Mouse (Mus musculus) megakaryocyte, adult 5-6 weeks (primary cell): ENCODE results near the gene Pms2. TPM values are rescaled to one million over a fixed set of nuclear protein-coding genes. Genes with fewer than 3 reads are reported as not detected.

Source experiments
- ATAC-seq: 2 replicates; pipeline ENCODE4 v1.8.0; 2016; ENCODE audit warnings: mild to moderate bottlenecking, inconsistent platforms; ENCODE audit not compliant: poor library complexity, severe bottlenecking
- total RNA-seq, 2 experiments: library from RNA; stranded (forward) in 1 of 2; stranded (reverse) in 1 of 2; fragments of 153-499, 151-499 nt in 1 of 2; fragments of 221-1000, 200-1000 nt in 1 of 2; gene quantifications; 2 replicates each; pipeline versions ENCODE4 v1.2.3 to v1.2.4; 2015 to 2017

The Pms2 gene
- total RNA-seq, 2 experiments from 2014 or later = 10.3 to 35.3 TPM

DNA sequence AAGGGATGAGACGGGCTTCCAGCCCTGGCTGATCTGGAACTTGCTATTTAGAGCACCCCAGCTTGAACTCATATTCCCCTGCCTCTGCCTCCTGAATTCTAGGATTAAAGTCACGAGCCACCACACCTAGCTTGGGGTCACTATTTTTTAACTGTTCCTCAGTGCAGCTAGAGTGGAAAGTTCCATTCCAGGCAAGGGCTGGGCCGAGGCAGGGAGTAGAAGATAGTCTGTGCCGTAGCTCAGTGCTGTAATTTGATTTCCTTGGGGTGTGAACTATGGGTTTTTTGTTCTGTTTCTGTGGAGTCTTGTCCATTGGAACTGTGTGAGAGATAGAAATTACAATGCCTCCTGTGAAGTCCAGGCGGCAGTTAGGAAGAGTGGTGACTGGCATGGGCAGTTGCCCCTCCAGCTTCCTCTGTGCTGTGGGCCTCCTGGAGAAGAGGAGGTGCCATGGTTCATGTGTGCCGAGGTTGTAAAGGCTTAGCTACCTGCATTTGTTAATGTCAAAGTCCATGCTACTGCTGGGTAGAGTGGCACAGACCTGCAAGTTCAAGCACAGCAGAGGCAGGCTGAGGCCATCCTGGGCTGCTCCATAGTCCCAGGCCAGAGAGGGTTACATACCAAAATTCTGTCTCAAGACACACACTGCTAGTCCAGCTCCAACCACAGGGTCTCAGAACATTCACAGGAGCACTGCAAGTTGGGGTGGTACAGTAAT is 22.3 kb downstream of the Pms2 start:
- no peak for ATAC-seq

DNA sequence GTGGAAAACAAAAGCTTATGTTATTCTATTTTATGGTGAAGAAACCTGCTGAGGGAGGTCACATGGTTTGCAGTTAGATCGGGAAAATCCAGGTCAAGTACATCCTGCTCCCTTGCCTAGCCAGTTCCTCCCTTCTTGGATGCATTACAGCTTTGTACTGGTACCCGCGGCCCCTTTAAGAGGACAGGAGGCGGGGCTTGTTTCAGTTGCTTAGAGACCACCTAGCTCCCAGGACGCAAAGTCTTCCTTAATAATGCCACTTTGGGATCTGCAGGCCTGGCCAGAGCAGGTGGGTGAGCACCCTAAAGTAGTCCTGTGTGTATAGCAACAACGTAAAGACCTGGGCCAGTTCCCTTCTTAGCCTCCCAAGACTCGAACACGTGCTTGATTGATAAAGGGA is 23.1 kb downstream of the Pms2 start, which contains the start of gene Rsph10b:
Gene Rsph10b, plus strand, starts transcription at position 205 of the 400 bp plus-strand sequence.
- no peak for ATAC-seq

DNA sequence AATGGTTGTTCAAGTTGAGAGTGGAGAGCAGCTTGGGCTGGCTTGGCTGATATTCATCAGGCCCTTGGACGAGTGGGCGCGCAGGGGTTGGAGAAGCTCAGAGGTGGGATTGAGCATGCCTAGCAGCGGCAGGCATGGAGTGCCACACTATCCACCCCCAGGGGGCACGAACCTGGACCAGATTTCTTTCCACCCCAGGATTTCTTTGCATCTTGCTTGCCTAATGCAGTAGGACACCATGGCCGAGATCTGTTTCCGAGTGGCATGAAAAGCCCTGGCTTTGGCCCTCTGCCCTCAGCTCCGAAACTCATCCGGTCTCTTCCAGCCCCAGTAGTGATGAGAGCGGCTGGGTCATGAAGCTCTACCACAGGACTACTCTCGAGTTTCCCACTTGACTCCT is 23.6 kb downstream of the Pms2 start:
- ATAC-seq = no peak

DNA sequence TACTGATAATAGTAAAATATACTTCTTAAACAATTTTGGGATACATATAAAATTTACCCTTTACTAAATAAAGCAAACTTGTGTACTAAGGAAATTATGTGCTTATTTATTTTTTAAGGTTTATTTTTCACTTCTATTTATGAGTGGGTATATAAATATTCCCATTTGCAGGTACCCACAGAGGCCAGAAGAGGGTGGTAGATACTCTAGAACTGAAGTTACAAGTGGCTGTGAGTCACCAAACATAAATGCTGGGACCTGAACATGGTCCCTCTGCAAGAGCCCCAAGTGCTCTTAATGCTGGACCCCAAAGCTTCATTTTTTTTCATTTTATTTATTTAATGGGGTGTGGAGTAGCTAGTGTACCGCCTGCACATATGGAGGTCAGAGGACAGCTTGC is 24.1 kb downstream of the Pms2 start:
- ATAC-seq = no peak

DNA sequence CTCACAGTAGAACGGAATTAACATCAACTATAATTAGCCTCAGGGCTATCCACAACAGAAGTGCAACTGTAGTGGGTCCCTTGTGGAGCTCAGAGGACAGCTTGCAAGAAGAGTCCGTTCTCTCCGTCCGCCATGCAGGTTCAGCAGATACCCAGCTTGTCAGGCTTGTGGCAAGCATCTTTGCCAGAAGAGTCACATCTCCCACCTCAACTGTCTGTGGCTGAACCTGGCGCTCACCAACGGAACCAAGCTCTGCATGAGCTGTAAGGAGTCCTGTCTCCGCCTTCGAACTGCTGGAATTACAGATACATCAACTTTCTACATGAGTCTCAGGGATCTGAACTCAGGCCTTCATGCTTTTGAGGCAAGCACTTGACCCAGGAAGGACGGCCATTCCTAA is 26.4 kb downstream of the Pms2 start:
- no peak for ATAC-seq

DNA sequence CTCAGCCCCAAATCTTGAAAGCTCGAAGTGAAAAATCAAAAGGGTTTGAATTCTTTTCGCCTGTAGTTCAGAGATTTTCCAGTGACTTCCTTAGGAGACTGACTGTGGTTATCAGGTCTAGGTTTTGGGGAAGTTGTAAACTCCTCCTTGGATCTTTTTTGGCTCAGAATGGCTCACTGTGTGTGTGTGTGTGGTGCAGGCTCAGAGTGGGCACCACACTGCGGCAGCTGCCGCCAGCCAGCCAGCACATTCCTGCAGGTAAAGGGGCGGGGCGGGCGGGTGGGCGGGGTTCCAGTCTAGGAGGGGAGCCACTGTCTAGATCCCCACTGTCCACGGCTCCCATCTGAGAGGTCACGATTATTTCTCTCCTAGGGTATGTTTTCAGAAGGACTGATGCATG is 31.8 kb downstream of the Pms2 start:
- ATAC-seq = no peak

DNA sequence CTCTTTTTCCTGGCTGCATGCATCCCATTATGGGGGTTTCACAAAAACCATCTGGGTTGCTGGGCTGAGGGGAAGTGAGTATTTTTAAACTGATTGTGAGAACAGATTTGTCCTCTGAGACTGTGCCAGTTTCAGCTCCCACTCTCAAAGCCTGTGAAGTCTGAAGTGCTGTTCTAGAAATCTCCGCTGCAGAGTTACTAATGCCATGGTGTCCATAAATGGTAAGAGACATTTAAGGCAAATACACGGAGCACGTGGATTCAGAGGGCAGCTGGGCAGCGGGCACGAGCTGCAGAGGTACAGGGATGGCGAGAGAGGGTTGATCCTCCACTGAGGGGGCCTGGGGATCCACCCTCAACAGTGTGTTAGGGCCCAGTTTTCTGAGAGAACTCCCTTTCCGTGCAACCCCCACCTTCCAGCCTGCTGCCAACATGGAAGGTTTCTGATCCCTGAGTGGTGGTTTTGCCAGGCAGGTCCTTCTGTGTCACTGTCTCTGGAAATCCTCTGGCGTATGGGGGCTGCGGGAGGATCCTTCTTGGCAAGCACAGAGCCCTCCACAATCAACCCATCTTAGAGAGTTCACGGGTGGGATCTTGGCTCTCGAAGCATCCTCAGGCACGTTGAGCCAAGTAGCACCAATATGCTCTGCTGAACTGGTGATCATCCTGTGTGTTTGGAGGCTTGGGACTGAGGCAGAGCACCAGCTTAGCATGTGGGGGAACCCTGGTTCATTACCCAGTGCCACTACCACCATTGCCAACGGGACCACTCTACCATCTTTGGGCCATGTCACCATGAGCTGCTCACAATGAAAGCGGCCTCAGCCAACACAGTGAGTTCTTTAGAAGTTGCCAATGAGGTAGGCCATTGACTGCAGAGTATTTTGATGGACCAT is 33.7 kb downstream of the Pms2 start:
- no peak for ATAC-seq

DNA sequence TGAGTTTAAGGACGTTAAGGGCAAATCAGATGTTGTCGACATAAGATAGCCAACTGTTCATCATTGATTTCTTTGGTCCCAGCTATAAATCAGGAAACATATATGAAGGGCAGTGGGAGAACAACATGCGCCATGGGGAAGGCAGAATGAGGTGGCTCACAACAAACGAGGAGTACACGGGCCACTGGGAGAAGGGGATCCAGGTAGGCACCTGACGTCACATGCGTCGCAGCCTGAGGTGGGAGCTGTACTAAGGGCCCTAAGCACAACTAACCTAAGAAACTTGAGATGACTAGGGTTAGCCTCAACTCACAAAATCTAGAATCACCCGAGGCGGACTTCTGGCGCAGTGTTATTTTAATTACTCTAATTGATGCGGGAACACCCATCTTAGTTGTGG is 38.6 kb downstream of the Pms2 start:
- no peak for ATAC-seq

DNA sequence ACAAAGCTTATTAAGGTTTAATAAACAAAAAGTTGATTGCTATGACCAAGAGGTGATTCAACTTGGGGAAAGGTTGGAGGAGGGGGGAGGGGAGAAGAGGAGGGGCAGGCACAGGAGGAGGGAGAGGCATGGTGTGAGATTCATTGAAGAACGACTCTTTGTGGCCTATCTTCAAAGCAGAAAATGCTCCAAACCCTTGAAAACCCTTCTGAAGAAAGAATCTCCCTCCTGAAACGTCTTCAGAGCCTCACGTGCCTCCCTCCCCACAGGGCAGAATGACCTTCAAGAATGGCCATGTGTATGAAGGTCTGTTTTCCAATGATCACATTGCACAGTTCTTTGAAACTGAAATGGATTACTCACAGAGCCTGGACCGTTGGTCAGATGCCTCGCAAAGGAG is 40.3 kb downstream of the Pms2 start:
- ATAC-seq = no peak

DNA sequence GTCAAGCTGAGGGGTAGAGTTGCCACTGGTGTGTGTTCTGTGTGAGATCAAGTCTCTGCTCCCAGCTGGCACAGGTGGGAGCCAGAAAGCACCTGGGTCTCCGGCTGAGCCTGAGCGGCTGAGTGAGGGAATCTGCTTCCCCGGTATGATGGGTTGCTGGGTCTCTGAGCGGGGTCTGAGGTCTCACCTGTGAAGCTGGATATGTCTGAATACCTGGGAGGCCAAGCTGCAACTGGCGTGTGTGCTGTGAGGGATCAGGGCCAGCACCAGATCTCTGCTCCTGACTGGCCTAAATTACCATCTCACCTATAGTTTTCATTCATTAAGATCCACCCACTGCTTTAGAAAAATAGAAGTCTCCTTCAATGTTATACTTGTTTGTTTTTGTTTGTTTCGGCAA is 47.3 kb downstream of the Pms2 start:
- ATAC-seq = no peak

DNA sequence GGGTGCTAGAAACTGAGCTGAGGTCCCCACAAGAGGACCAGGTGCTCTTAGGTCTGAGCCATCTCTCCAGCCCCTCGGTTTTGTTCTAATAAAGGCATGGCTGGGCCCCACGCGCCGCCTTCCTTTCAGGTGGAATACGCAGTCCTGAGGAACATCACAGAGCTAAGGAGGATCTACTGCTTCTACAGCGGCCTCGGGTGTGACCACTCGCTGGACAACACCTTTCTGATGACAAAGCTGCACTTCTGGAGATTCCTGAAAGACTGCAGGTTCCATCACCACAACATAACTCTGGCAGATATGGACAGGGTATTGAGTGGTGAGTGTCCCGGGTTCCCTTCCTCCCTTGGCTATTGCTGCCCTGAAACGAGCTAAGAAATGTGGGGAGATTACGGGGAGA is 49.8 kb downstream of the Pms2 start:
- no peak for ATAC-seq

DNA sequence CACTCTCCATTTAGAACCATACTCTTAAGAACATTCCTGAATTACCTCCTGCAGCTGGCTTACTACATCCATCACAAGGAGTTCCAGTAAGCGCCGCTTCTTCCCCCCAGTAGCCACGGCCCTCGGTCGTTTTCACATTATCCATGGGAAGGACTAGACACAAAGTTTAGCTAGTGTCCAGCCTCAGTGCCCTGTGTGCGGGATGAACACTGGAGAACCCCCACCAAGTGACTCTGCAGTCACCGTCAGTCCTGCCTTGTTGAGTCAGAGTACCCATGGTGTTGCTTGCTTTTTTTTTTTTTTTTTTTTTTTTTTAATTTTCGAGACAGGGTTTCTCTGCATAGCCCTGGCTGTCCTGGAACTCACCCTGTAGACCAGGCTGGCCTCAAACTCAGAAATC is 51.4 kb downstream of the Pms2 start:
- ATAC-seq = no peak

DNA sequence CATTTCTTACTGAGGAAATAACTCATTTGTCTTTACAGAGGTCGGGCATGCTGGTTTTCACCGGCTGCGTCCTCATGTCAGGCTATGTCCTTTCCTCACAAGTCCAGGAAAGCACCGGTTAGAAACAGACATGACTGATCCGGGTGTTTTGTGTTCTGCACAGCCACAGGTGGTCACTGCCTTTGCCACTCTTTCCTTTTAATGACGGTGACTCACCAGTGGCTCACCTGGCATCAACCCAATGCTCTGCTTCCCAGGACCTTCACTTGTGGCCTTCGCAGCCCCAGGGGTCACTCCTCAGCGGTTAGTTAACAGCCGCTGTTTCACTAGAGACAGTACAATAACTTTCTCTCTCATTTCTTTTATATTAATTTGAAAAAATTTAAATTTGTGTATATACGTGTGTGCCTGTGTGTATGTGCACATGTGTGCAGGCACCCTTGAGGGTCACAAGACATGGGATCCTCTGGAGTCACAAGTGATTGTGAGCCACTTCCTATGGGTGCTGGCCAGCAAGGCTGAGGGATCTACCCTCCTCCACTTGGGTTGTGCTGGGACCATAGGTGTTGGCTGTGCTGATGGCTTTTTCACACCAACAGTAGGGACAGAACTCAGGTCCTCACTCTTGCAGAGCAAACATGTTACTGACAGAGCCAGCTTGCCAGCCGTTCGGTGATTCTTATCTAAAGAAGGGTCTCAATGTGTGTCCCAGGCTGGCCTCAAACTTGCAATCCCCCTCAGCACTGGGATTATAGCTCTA is 56.0 kb downstream of the Pms2 start:
- ATAC-seq = no peak

DNA sequence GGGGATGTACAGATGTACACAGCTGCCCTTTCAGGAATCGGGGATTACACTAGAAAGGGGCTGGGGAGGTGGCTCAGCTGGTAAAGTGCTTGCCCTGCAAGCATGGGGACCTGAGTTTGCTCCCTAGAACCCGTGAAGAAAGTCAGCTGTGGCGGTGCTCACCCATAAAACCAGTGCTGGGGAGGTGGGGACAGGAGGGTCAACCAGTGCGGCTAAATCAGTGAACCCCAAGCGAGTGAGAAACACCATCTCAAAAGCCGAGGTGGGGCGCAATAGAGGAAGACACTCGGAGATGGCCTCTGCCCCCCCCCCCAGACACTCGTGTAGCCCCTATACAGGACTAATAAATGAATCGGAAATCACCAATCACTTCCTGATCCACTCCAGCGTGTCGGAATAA is 56.9 kb downstream of the Pms2 start:
- no peak for ATAC-seq

DNA sequence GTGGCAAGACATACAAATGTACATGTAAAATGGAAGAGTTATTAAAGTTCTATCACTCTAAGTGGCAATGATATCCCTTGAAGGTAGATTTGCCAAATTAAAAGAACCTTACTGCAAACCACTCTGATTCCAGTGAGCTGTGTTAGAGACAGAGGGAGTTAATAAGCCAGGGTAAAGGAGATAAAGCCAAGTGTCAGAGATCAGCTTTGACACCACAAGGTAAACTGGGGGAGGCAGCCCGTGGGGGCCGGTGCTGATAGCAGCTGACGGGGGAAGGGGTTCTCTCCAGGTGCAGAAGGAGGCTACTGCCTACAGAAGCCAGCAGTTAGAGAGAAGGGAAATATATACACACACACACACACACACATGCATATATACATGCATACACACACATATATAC is 62.9 kb downstream of the Pms2 start:
- ATAC-seq = no peak

DNA sequence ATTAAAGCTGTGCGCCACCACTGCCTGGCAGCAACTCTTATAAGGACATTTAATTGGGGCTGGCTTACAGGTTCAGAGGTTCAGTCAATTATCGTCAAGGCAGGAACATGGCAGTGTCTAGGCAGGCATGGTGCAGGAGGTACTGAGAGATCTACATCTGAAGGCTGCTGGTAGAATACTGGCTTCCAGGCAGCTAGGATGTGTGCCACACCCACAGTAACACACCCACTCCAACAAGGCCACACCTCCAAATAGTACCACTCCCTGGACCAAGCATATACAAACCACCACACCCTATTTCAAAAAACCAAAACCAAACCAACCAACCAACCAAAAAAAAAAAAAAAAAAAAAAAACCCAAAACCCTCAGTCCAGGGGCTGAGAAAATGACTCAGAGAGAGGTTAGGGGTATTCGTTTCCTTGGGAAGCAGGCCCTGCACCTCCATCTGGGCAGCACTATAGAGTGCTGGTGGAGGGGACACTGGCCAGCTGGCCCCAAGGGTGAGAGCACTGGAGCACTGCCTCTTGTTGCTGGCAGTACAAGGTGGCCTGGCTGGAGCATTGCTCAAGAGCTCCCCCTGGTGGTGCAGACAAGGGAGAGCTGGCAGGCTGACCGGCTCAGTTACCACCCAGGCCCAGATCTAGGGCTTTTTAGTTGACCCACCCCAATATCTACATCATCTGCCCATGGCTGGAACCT is 65.3 kb downstream of the Pms2 start:
- ATAC-seq = peak; percentile 97

DNA sequence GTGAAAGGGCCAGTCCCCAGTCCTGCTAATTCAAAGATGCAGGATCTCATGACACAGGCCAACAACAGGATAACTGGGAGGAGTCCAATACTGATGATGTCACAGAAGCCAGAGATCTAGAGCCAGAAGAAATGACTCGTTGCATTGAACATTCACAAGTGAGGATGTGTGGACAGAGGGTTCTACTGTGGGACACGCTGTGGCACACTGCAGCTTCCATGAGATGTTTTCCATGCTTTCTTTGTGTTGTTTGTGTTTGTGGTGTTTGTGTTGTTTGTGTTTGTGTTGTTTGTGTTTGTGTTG is 65.8 kb downstream of the Pms2 start:
- peak; percentile 46; the same call in 1 of the 2 replicates for ATAC-seq

DNA sequence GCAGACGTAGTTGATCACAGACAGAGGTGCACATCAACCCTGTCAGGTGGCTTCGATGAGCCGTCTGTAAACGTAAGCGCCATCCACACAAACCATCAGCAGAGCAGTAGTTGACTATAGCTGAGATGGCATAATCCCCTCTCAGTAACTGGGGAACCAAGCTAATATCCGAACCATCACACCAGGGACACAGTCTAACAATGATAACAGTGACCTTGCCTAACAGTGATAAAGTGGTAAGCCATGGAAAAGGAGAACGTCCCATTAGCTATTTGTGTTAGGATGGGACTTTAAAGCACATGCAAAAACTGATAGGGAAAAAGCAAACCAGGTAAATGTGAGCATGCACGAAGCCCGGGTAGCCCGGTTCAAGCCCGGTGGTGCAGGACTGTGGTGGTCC is 66.5 kb downstream of the Pms2 start:
- no peak for ATAC-seq

DNA sequence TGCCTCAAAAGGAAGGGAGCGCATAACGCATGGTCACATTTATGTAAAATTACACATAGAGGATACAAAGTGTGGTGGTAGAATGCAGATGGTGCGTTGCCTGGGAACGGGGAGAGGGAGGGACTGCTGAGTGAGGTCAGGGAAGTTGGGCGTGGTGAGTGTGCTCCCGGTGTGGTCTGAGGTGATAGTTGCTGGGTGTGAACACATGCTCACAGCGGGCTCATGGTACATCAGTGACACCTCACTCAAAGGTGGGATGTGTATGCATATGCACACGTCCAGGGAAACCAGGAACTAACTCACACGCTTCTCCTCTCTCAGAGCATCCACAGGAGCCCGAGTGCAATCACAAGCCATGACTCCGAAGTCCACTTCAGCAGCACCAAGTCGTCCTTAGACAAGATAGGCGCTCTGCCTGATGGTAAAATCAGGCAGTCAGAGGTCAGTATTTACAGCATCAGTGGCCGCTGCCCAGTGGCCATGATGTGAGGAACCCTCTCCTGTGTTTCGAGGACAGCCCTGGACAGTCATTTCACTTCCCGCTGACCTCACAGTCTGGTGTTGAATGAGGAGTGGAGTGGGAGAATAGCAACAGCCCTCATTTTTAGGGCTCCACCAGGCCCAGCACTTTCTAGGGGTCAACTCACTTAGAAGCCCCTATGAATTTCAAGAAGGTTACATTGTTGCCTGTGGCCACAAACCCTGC is 67.1 kb downstream of the Pms2 start:
- ATAC-seq = 0 out of 2 replicates have a peak, but pooled peaks have one; percentile 18

DNA sequence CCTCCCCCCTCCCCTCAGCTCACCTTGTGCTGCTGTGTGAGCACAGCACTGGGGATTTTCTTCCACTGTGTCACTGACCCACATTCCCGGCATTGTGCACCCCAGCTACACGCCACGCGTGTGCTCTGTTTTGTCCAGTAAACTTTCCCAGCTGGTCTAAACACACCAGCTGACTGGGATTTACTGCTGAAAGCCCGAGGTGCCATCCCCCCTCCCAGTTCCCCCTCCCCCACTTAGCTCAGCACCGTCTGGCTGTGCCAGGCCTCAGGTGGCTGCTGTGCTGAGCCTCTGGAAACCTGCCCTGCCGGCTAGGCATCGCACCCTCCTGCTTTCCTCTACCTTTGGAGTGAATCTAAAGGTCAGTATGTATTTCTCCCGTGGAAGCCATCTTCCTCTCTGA is 71.1 kb downstream of the Pms2 start:
- no peak for ATAC-seq
